Mouse (Mus musculus) brain, embryonic 14.5 days (tissue): ENCODE measurements at regions not wholly inside any gene's neighbourhood (a gene's known extent, or its start where the extent isn't known, plus 50 kb on each side); places are given as distances from the start of the nearest gene placed in this dataset.

Source experiments
- CTCF ChIP-seq: fragments of 200-500 bp; IDR thresholded peaks from 2 replicates; pipeline ENCODE4 v1.5.1; 2012; ENCODE audit warnings: inconsistent platforms, mild to moderate bottlenecking, moderate library complexity, borderline replicate concordance; ENCODE audit not compliant: insufficient read depth, insufficient read length; ENCODE audit errors: extremely low read depth
- POLR2A ChIP-seq: fragments of 200-500 bp; IDR thresholded peaks from 2 replicates; pipeline ENCODE4 v1.6.1; 2012; ENCODE audit warnings: mild to moderate bottlenecking, inconsistent platforms, borderline replicate concordance; ENCODE audit not compliant: poor library complexity, insufficient read depth, insufficient read length, severe bottlenecking; ENCODE audit errors: extremely low read depth

DNA sequence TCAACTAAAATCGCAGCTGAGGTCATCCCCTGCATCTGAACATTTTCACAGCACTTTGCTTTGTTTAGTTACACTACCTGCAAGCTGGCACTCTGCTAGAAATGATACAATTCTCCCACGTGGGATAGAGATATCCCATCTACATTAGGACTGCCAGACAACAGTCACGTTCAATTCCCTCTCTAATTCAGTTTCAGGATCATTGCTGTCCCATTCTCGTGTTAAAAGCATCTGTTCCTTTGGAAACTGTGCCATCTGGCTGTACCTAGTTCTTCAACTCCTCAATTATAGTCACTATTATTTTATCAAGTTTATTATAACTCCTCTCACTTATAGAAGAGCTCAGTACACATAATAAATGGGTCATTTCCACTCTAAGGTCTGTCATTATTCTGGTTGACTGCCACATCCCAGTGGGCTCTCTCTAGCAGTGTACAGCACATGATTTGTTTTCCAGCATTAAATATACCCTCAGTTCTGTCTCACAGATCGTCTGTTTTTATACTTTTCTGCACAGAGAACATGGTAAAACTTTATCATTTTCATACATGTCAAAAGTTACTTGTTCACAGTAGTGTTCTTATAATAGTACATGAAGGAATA is 958.3 kb downstream of the Tecrl start:
- no peak for TF ChIP-seq CTCF
- no peak for TF ChIP-seq POLR2A
